Mouse (Mus musculus) spleen, postnatal 36 days (tissue): ENCODE results near the gene Armc5.

Source experiments
- DNase-seq, 2 experiments: peaks; one replicate each; pipeline ENCODE4 v3.0.0; 2022; ENCODE audit warnings: low spot score in 2 of 2, mixed read lengths in 1 of 2

The Armc5 gene

GRCm38 (mm10) chr7:128288923-128289544 is 51.9 kb downstream of the Armc5 start:
- peak; percentile 55 to 70 for DNase-seq
